Mouse (Mus musculus) forebrain, postnatal 0 days (tissue): Measurements from ENCODE around the gene Ldhb. TPM values are rescaled to one million over a fixed set of nuclear protein-coding genes. Genes with fewer than 3 reads are reported as not detected.
"Not testable (repeated sequence)": the region's sequence is repeated elsewhere in the genome, so short reads cannot be mapped to it uniquely, and the experiment has no call there.

Experiments
- ATAC-seq: fragments of 200-750 bp; cut with Nextera tagmentation; 2 replicates; pipeline ENCODE4 v1.8.0; 2017; ENCODE audit warnings: mild to moderate bottlenecking, moderate library complexity
- DNase-seq: peaks from one replicate; pipeline ENCODE4 v3.0.0-alpha.2; 2015
- H3K27ac ChIP-seq: fragments of 300-500 bp; sonication (generic); 2 replicates; pipeline ENCODE4 v1.5.1; 2014; ENCODE audit warnings: low read depth, mild to moderate bottlenecking, antibody characterized with exemption, low read length, moderate library complexity, mixed read lengths
- H3K27me3 ChIP-seq: fragments of 300-500 bp; sonication (generic); 2 replicates; pipeline ENCODE4 v1.6.1; 2014; ENCODE audit warnings: mild to moderate bottlenecking, low read length, mixed read lengths; ENCODE audit not compliant: insufficient read depth
- H3K36me3 ChIP-seq: fragments of 300-500 bp; sonication (generic); 2 replicates; pipeline ENCODE4 v1.6.1; 2014; ENCODE audit warnings: mild to moderate bottlenecking, moderate library complexity; ENCODE audit not compliant: insufficient read depth
- H3K4me1 ChIP-seq: fragments of 300-500 bp; sonication (generic); 2 replicates; pipeline ENCODE4 v1.6.1; 2014; ENCODE audit warnings: antibody characterized with exemption; ENCODE audit not compliant: insufficient read depth
- H3K4me2 ChIP-seq: fragments of 300-500 bp; sonication (generic); 2 replicates; pipeline ENCODE4 v1.6.1; 2014; ENCODE audit warnings: low read depth, mild to moderate bottlenecking, moderate library complexity
- H3K4me3 ChIP-seq: fragments of 300-500 bp; sonication (generic); 2 replicates; pipeline ENCODE4 v1.5.1; 2014; ENCODE audit warnings: low read depth, low read length, mixed read lengths
- H3K9ac ChIP-seq: fragments of 300-500 bp; sonication (generic); 2 replicates; pipeline ENCODE4 v1.6.1; 2014; ENCODE audit warnings: mild to moderate bottlenecking
- H3K9me3 ChIP-seq: fragments of 300-500 bp; sonication (generic); 2 replicates; pipeline ENCODE4 v1.6.1; 2016; ENCODE audit warnings: low read length
- CTCF ChIP-seq: sonication (generic); IDR thresholded peaks from 2 replicates; pipeline ENCODE4 v1.5.1; 2016; ENCODE audit warnings: antibody characterized with exemption, control low read depth, low read depth
- WGBS: fragments of 180-500 bp; shearing (Covaris S2); extraction: QIAGEN DNeasy Blood & Tissue Kit; methylation state at CpG from one replicate; pipeline ENCODE4 v1.1.7; 2014; 5-methylcytosine and 5-hydroxymethylcytosine counted together
- polyA plus RNA-seq: library from polyadenylated mRNA; unstranded; fragments of >200 nt; fragmentation: Nextera tagmentation; extraction: Ambion mirVana; gene quantifications from 2 replicates; pipeline ENCODE4 v1.2.1, GENCODE M21; 2015
- total RNA-seq: library from RNA; depleted of rRNA; stranded (reverse); fragments of >200 nt; gene quantifications from 2 replicates; pipeline ENCODE4 v1.2.3, GENCODE M21; 2014

The Ldhb gene
- total and polyA plus RNA-seq, 2 experiments from 2014 or later: 158 to 426 TPM

- no peak overlapping the region for H3K4me2 ChIP-seq
- 61% methylated on average over 8 of the region's 8 CpGs for WGBS
- TF ChIP-seq CTCF: no peak
Observed at GRCm38 (mm10) chr6:142503601-142504000, 4.2 kb downstream of the Ldhb start.

GRCm38 (mm10) chr6:142502519-142503125 is 5.1 kb downstream of the Ldhb start:
- ATAC-seq (no peak), DNase-seq (no peak)
- H3K9me3 ChIP-seq: no peaks in the 10 kb centered on the region
- no peaks in the 10 kb centered on the region for H3K27me3 ChIP-seq
- H3K4me2 ChIP-seq: no peak overlapping the region
- H3K36me3 ChIP-seq: peaks cover 27% of the 10 kb centered on the region
- WGBS: 84% methylated on average over 10 of the region's 10 CpGs
- no peak for TF ChIP-seq CTCF
- no peaks in the 10 kb centered on the region for H3K4me1 ChIP-seq
- no peak overlapping the region for H3K9ac ChIP-seq
- H3K27ac ChIP-seq: no peak overlapping the region
- H3K4me3 ChIP-seq: no peak overlapping the region

More at GRCm38 (mm10) chr6:142503601-142504000, 4.2 kb downstream of the Ldhb start:
- Histone ChIP-seq H3K9ac (no peak overlapping the region), H3K27me3 (no peaks in the 10 kb centered on the region), H3K4me1 (0 out of 2 replicates have a peak, but pooled peaks cover 4% of the 10 kb centered on the region), H3K36me3 (peaks cover 18% of the 10 kb centered on the region), H3K4me3 (no peak overlapping the region), H3K9me3 (no peaks in the 10 kb centered on the region), H3K27ac (no peak overlapping the region)
- no peak for ATAC-seq
- DNase-seq: no peak

GRCm38 (mm10) chr6:142490114-142490513 is 17.6 kb downstream of the Ldhb start:
- H3K9ac ChIP-seq, H3K4me2 ChIP-seq, DNase-seq, H3K4me1 ChIP-seq, ATAC-seq, H3K27me3 ChIP-seq, H3K27ac ChIP-seq, H3K9me3 ChIP-seq, H3K4me3 ChIP-seq: not testable (repeated sequence)
- 93% methylated on average over 6 of the region's 6 CpGs for WGBS
- H3K36me3 ChIP-seq: peaks cover 44% of the 10 kb centered on the region

DNA sequence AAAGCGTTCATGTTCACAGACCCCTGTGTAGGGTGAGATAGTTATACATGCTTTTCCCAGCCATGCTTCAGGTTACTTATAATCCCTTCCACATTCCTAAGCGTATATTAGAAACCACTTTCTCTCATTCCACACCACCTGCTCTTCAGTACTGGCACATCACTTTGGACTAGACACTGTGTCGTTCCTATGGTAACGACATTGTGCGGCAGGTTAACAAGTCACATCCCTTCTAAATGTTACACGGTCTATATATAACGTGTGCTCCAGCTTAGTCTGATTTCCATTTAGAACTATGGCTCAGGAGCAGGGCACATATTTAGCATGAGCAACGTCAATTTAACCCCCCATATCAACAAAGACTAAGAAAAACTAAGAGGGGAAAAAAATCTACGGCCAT is 20.1 kb downstream of the Ldhb start:
- WGBS: 87% methylated on average over 9 of the region's 9 CpGs
- Histone ChIP-seq H3K36me3 (peaks cover 30% of the 10 kb centered on the region), H3K4me1 (no peaks in the 10 kb centered on the region), H3K9me3 (no peaks in the 10 kb centered on the region), H3K9ac (no peak overlapping the region), H3K27ac (no peak overlapping the region), H3K4me2 (no peak overlapping the region), H3K27me3 (no peaks in the 10 kb centered on the region), H3K4me3 (no peak overlapping the region)
- TF ChIP-seq CTCF: no peak
- ATAC-seq (no peak), DNase-seq (no peak)

GRCm38 (mm10) chr6:142485478-142486123 is 22.2 kb downstream of the Ldhb start:
- Histone ChIP-seq H3K9me3 (no peaks in the 10 kb centered on the region), H3K4me1 (no peaks in the 10 kb centered on the region), H3K36me3 (peaks cover 22% of the 10 kb centered on the region), H3K9ac (no peak overlapping the region), H3K4me3 (no peak overlapping the region), H3K27ac (no peak overlapping the region), H3K27me3 (no peaks in the 10 kb centered on the region), H3K4me2 (no peak overlapping the region)
- TF ChIP-seq CTCF: no peak
- ATAC-seq (no peak), DNase-seq (peak; percentile 25)
- WGBS: 85% methylated on average over 4 of the region's 4 CpGs

- Histone ChIP-seq H3K4me3 (no peak overlapping the region), H3K36me3 (no peaks in the 10 kb centered on the region), H3K4me2 (no peak overlapping the region), H3K9ac (no peak overlapping the region), H3K27ac (no peak overlapping the region), H3K27me3 (no peaks in the 10 kb centered on the region), H3K4me1 (no peaks in the 10 kb centered on the region), H3K9me3 (no peaks in the 10 kb centered on the region)
- no peak for TF ChIP-seq CTCF
- WGBS: 78% methylated on average over 7 of the region's 7 CpGs
- DNase-seq (no peak), ATAC-seq (no peak)
Observed at GRCm38 (mm10) chr6:142477239-142477638, 30.5 kb downstream of the Ldhb start.

- Histone ChIP-seq H3K9me3 (no peaks in the 10 kb centered on the region), H3K9ac (no peak within 1 kb of the TSS), H3K4me1 (no peaks in the 10 kb centered on the region), H3K27ac (no peak within 1 kb of the TSS), H3K36me3 (no peaks in the 10 kb centered on the region), H3K27me3 (no peaks in the 10 kb centered on the region), H3K4me2 (no peak within 1 kb of the TSS), H3K4me3 (no peak within 1 kb of the TSS)
- 70% methylated on average over 4 of the region's 4 CpGs for WGBS
- no peak for TF ChIP-seq CTCF
- ATAC-seq (no peak), DNase-seq (no peak)
Observed at GRCm38 (mm10) chr6:142472801-142473203, 35.0 kb downstream of the Ldhb start, which contains the start of gene Gys2. TSS of gene Gys2 (minus strand) at chr6:142473109.
